Mouse (Mus musculus) lung, postnatal 0 days (tissue): ENCODE measurements at regions not wholly inside any gene's neighbourhood (a gene's known extent, or its start where the extent isn't known, plus 50 kb on each side); places are given as distances from the start of the nearest gene placed in this dataset.

ENCODE experiments used
- CTCF ChIP-seq: IDR thresholded peaks from 2 replicates; pipeline ENCODE4 v1.5.1; 2016; ENCODE audit warnings: antibody characterized with exemption, mild to moderate bottlenecking
- EP300 ChIP-seq: IDR thresholded peaks from 2 replicates; pipeline ENCODE4 v1.6.1; 2016; ENCODE audit warnings: antibody characterized with exemption, mild to moderate bottlenecking, control low read depth

DNA sequence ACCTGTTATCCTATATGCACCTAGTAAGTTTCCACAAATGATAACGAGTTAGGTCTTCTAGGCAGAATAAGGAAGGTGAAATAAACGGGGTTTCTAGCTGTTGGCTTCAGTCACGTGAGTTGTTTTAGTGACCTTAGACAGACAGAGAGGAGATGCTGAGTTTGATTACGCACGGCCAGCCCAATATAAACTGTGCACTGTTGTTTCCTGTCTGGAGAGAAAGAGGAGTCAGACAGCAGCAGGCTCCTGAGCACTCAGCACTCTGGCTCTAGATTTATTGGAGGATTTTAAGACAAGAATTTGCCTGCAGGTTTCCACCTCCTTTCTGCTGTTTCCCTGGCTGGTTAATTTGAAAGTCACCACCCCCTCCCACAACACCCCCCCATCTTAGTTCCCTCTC lies 570.4 kb upstream of the Nox3 start:
- no peak for TF ChIP-seq CTCF
- no peak for TF ChIP-seq EP300
